Comparison of ENCODE assay signal across 11 mouse cellular contexts in genomic region chr6:108862548-108862947, GRCm38 (mm10). TPM values are rescaled to one million over a fixed set of nuclear protein-coding genes. Genes with fewer than 3 reads are reported as not detected.
A peak's percentile ranks its signal among the peaks of the same experiment; 100 is the strongest.
DNase-seq lines count a peak whose midpoint lies in the region; ATAC-seq lines count a peak whose summit lies in the region.
"Had no signal": no experiment of that assay in that cellular context is flagged by ENCODE, and none has a peak within 500 bp of the region (broad histone marks: within the 10 kb centered on the region; RNA-seq: fewer than 3 reads in every experiment).

No protein-coding gene starts in this region.

- intact Hi-C loops in heart, postnatal 25 days (cut with DNase I), result no loop called here

- 0 out of 2 replicates have a peak, but pooled peaks have one; percentile 39 for ATAC-seq in heart, embryonic 14.5 days (ENCODE audit: insufficient number of reproducible peaks, insufficient read depth, low FRiP score, low read depth)
- ATAC-seq: Patski had no signal

- no peak overlapping the region for H3K9ac ChIP-seq in heart, embryonic 14.5 days (ENCODE audit: low read length)

- 0 out of 2 replicates have a peak, but pooled peaks cover 11% of the 10 kb centered on the region for H3K9me3 ChIP-seq in heart, embryonic 14.5 days (ENCODE audit: control insufficient read depth, low read length)

- H3K4me3 ChIP-seq in heart, embryonic 14.5 days (ENCODE audit: control insufficient read depth in 1 of 2, insufficient read depth in 1 of 2, low read depth in 1 of 2, low read length in 2 of 2), result no peak overlapping the region
- H3K4me3 ChIP-seq: midbrain, embryonic 10.5 days had no signal

- no peak overlapping the region for H3K4me2 ChIP-seq in heart, embryonic 14.5 days (ENCODE audit: low read length)

- H3K27ac ChIP-seq in heart, embryonic 14.5 days (replicated peaks in 1 of 2; ENCODE audit: control insufficient read depth in 1 of 2, insufficient read depth in 1 of 2, low read depth in 2 of 2, low read length in 2 of 2), result no peak overlapping the region
- H3K27ac ChIP-seq: midbrain, embryonic 10.5 days had no signal

- H3K4me1 ChIP-seq in heart, embryonic 14.5 days (ENCODE audit: control insufficient read depth in 2 of 2, insufficient read depth in 2 of 2, low read length in 2 of 2), result no peaks in the 10 kb centered on the region
- H3K4me1 ChIP-seq: midbrain, embryonic 10.5 days had no signal

- peaks cover 12% of the 10 kb centered on the region for H3K36me3 ChIP-seq in heart, embryonic 14.5 days (ENCODE audit: control insufficient read depth, insufficient read depth, low read length)

- peak; percentile 89 for DNase-seq in heart, adult 11 months
- no peak for DNase-seq in heart, postnatal 25 days (ENCODE audit: low spot score)
- DNase-seq in right cerebral cortex, postnatal 14 days, result peak; percentile 29
- no peak for DNase-seq in right cerebral cortex, postnatal 25 days
- DNase-seq in urinary bladder, postnatal 14 days (ENCODE audit: low spot score), result peak; percentile 50
- no peak for DNase-seq in layer of hippocampus, adult 9-11 months
- DNase-seq in thymus, postnatal 14 days, result no peak
- DNase-seq: cerebellum, adult 9-10 months had no signal

- no peaks in the 10 kb centered on the region for H3K27me3 ChIP-seq in heart, embryonic 14.5 days (ENCODE audit: control insufficient read depth, insufficient read depth, low read length)
- H3K27me3 ChIP-seq: Patski had no signal

- 68% methylated on average over 2 of the region's 2 CpGs for WGBS in heart, embryonic 14.5 days

RNA-seq across cellular contexts. Expression of gene Edem1, which starts 34.1 kb away (rescaled TPM):
- 10 to 100 TPM; 12.3 to 14.1 TPM for total RNA-seq in heart, postnatal 25 days (2021)
- 15.9 and 17.6 TPM in 2 replicates for polyA plus RNA-seq in heart, embryonic 14.5 days (2014; fragmentation: Nextera tagmentation; extraction: Ambion mirVana)

Comparison
In these comparisons a context has a peak if more than half of its experiments do, and no peak if none do; other contexts are left out.
1. DNase-seq: peak in heart, adult 11 months (single experiment), right cerebral cortex, postnatal 14 days (single experiment) and urinary bladder, postnatal 14 days (single experiment); none in heart, postnatal 25 days (single experiment), right cerebral cortex, postnatal 25 days (single experiment), layer of hippocampus, adult 9-11 months (single experiment) and thymus, postnatal 14 days (single experiment).